Mouse (Mus musculus) heart, embryonic 16.5 days (tissue): ENCODE results near the gene Gm28551. TPM values are rescaled to one million over a fixed set of nuclear protein-coding genes. Genes with fewer than 3 reads are reported as not detected.
A peak's percentile ranks its signal among the peaks of the same experiment; 100 is the strongest.
"Not testable (repeated sequence)": the region's sequence is repeated elsewhere in the genome, so short reads cannot be mapped to it uniquely, and the experiment has no call there.

Experiments used
- ATAC-seq: fragments of 200-750 bp; cut with Nextera tagmentation; replicated peaks from 2 replicates; pipeline ENCODE4 v1.8.0; 2017; ENCODE audit warnings: moderate number of reproducible peaks; ENCODE audit not compliant: insufficient read depth, low FRiP score; ENCODE audit errors: extremely low read depth
- H3K27ac ChIP-seq: fragments of 300-500 bp; sonication (generic); 2 replicates; pipeline ENCODE4 v1.5.1; 2014; ENCODE audit warnings: mild to moderate bottlenecking, low read length, control low read depth, moderate library complexity
- H3K27me3 ChIP-seq: fragments of 300-500 bp; sonication (generic); 2 replicates; pipeline ENCODE4 v1.6.1; 2014; ENCODE audit warnings: low read length, mixed read lengths; ENCODE audit not compliant: control insufficient read depth, insufficient read depth
- H3K36me3 ChIP-seq: fragments of 300-500 bp; sonication (generic); 2 replicates; pipeline ENCODE4 v1.6.1; 2014; ENCODE audit not compliant: control insufficient read depth, insufficient read depth
- H3K4me1 ChIP-seq: fragments of 300-500 bp; sonication (generic); 2 replicates; pipeline ENCODE4 v1.6.1; 2014; ENCODE audit warnings: low read length, mixed read lengths; ENCODE audit not compliant: control insufficient read depth, insufficient read depth
- H3K4me2 ChIP-seq: fragments of 300-500 bp; sonication (generic); 2 replicates; pipeline ENCODE4 v1.6.1; 2014; ENCODE audit warnings: low read depth, mild to moderate bottlenecking, control low read depth, low read length
- H3K4me3 ChIP-seq: fragments of 300-500 bp; sonication (generic); 2 replicates; pipeline ENCODE4 v1.5.1; 2014; ENCODE audit warnings: mild to moderate bottlenecking, control low read depth, low read length
- H3K9ac ChIP-seq: fragments of 300-500 bp; sonication (generic); 2 replicates; pipeline ENCODE4 v1.6.1; 2014; ENCODE audit warnings: low read length, control low read depth
- H3K9me3 ChIP-seq: fragments of 300-500 bp; sonication (generic); replicated peaks from 2 replicates; pipeline ENCODE4 v1.6.1; 2016; ENCODE audit warnings: low read length; ENCODE audit not compliant: control insufficient read depth
- WGBS: fragments of 180-500 bp; shearing (Covaris S2); extraction: QIAGEN DNeasy Blood & Tissue Kit; methylation state at CpG from one replicate; pipeline ENCODE4 v1.1.7; 2014; 5-methylcytosine and 5-hydroxymethylcytosine counted together
- polyA plus RNA-seq: library from polyadenylated mRNA; unstranded; fragments of >200 nt; fragmentation: Nextera tagmentation; extraction: Ambion mirVana; gene quantifications from 2 replicates; pipeline ENCODE4 v1.2.1, GENCODE M21; 2015

Gm28551 gene
- 0.17 and 0.42 TPM in 2 replicates for polyA plus RNA-seq

GRCm38 (mm10) chr1:53352327-53353261, at the start of gene Gm28551, which contains the start of the genes Asdurf and Asnsd1:
Gene Gm28551, minus strand, starts transcription at chr1:53352667.
Gene Asdurf, minus strand, starts transcription at chr1:53352619.
Gene Asnsd1, minus strand, starts transcription at chr1:53352752.
- peak; percentile 100 for ATAC-seq
- peak within 1 kb of the TSS; percentile 88 for H3K27ac ChIP-seq
- H3K4me1 ChIP-seq: peaks cover 6% of the 10 kb centered on the region
- H3K9me3 ChIP-seq: no peaks in the 10 kb centered on the region
- H3K36me3 ChIP-seq: peaks cover 11% of the 10 kb centered on the region
- peak within 1 kb of the TSS; percentile 71 for H3K4me2 ChIP-seq
- no peaks in the 10 kb centered on the region for H3K27me3 ChIP-seq
- WGBS: 1% methylated on average over 44 of the region's 44 CpGs
- peak within 1 kb of the TSS; percentile 95 for H3K9ac ChIP-seq
- peak within 1 kb of the TSS; percentile 97 for H3K4me3 ChIP-seq

GRCm38 (mm10) chr1:53393936-53394760, 41.7 kb upstream of the Gm28551 start:
- not testable (repeated sequence) for ATAC-seq, H3K9me3 ChIP-seq, H3K36me3 ChIP-seq, H3K27me3 ChIP-seq, H3K27ac ChIP-seq, H3K4me1 ChIP-seq
- peak overlapping the region; percentile 37 for H3K4me3 ChIP-seq
- peak overlapping the region; percentile 46; the same call in 1 of the 2 replicates for H3K9ac ChIP-seq
- WGBS: 21% methylated on average over 21 of the region's 21 CpGs
- peak overlapping the region; percentile 63 for H3K4me2 ChIP-seq

GRCm38 (mm10) chr1:53388762-53389161, 36.3 kb upstream of the Gm28551 start:
- Histone ChIP-seq H3K9me3 (peaks cover 7% of the 10 kb centered on the region), H3K27ac (no peak overlapping the region), H3K4me1 (no peaks in the 10 kb centered on the region), H3K9ac (no peak overlapping the region), H3K4me2 (no peak overlapping the region), H3K36me3 (no peaks in the 10 kb centered on the region), H3K4me3 (no peak overlapping the region), H3K27me3 (no peaks in the 10 kb centered on the region)
- 92% methylated on average over 13 of the region's 14 CpGs for WGBS
- ATAC-seq: no peak

GRCm38 (mm10) chr1:53384085-53384688, 31.7 kb upstream of the Gm28551 start:
- no peak for ATAC-seq
- no peaks in the 10 kb centered on the region for H3K36me3 ChIP-seq
- 78% methylated on average over 6 of the region's 6 CpGs for WGBS
- H3K4me3 ChIP-seq: no peak overlapping the region
- H3K4me1 ChIP-seq: no peaks in the 10 kb centered on the region
- H3K4me2 ChIP-seq: no peak overlapping the region
- no peaks in the 10 kb centered on the region for H3K27me3 ChIP-seq
- no peak overlapping the region for H3K27ac ChIP-seq
- H3K9me3 ChIP-seq: no peaks in the 10 kb centered on the region; the same call in 1 of the 2 replicates
- H3K9ac ChIP-seq: no peak overlapping the region

- 76% methylated on average over 3 of the region's 3 CpGs for WGBS
These were observed 25.3 kb upstream of the Gm28551 start for GRCm38 (mm10) chr1:53377731-53378130.

GRCm38 (mm10) chr1:53375965-53376364, 23.5 kb upstream of the Gm28551 start:
- not testable (repeated sequence) for H3K27me3 ChIP-seq, H3K4me3 ChIP-seq, H3K9ac ChIP-seq, H3K4me1 ChIP-seq, H3K27ac ChIP-seq, H3K9me3 ChIP-seq, ATAC-seq, H3K36me3 ChIP-seq, H3K4me2 ChIP-seq
- 84% methylated on average over 2 of the region's 2 CpGs for WGBS

More at GRCm38 (mm10) chr1:53377731-53378130, 25.3 kb upstream of the Gm28551 start:
- Histone ChIP-seq H3K4me2 (no peak overlapping the region), H3K4me3 (no peak overlapping the region), H3K9ac (no peak overlapping the region), H3K36me3 (no peaks in the 10 kb centered on the region), H3K9me3 (no peaks in the 10 kb centered on the region), H3K27me3 (no peaks in the 10 kb centered on the region), H3K4me1 (no peaks in the 10 kb centered on the region), H3K27ac (no peak overlapping the region)
- ATAC-seq: no peak

- Histone ChIP-seq H3K9ac (no peak overlapping the region), H3K4me3 (no peak overlapping the region), H3K9me3 (no peaks in the 10 kb centered on the region), H3K27me3 (no peaks in the 10 kb centered on the region), H3K36me3 (no peaks in the 10 kb centered on the region), H3K27ac (no peak overlapping the region), H3K4me1 (no peaks in the 10 kb centered on the region), H3K4me2 (no peak overlapping the region)
- no peak for ATAC-seq
These were observed 6.5 kb upstream of the Gm28551 start for GRCm38 (mm10) chr1:53358988-53359387.

- 95% methylated on average over 2 of the region's 2 CpGs for WGBS
- peaks cover 35% of the 10 kb centered on the region for H3K36me3 ChIP-seq
- ATAC-seq: no peak
These were observed 11.4 kb downstream of the Gm28551 start for GRCm38 (mm10) chr1:53341071-53341470.

More at GRCm38 (mm10) chr1:53341071-53341470, 11.4 kb downstream of the Gm28551 start:
- Histone ChIP-seq H3K27me3 (no peaks in the 10 kb centered on the region), H3K9ac (no peak overlapping the region), H3K4me3 (no peak overlapping the region), H3K4me2 (no peak overlapping the region), H3K27ac (no peak overlapping the region), H3K9me3 (peaks cover 4% of the 10 kb centered on the region), H3K4me1 (no peaks in the 10 kb centered on the region)
